Mouse (Mus musculus): ENCODE data around the gene Patl2.

DNA sequence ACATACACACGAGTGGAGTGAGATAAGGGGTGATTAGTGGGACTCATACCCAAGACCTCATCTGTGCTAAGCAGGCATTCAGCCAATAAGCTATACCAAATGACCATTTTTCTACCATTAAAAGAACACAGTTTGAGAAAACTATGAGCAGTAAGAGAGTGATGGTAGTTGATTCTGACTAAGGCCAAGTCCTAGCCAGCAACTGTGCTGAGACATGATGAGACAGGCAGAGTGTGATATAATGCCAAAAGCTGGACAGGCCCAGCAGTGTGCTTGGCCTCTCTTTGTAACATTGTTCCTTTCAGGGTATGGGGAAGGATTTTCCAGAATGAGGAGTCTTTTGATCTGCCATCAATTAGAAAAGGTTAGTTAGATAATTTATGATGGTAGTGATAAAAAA, 15.5 kb upstream of the Patl2 start:
- no peak for TF ChIP-seq CTCF (IDR thresholded peaks at IDR 0.05; ENCODE audit: low read depth, low read length)
- no peak for TF ChIP-seq POLR2A (IDR thresholded peaks at IDR 0.05; ENCODE audit: borderline replicate concordance, low read depth, low read length)
